Mouse (Mus musculus) testis, adult 2 months (tissue): ENCODE results near the gene Cope. TPM values are rescaled to one million over a fixed set of nuclear protein-coding genes. Genes with fewer than 3 reads are reported as not detected.

Source experiments
- H3K27ac ChIP-seq: fragments of 200-500 bp; 2 replicates; pipeline ENCODE4 v1.5.1; 2012; ENCODE audit warnings: low read depth, low read length; ENCODE audit not compliant: control insufficient read depth, insufficient read depth
- H3K27me3 ChIP-seq: fragments of 200-500 bp; 2 replicates; pipeline ENCODE4 v1.6.1; 2012; ENCODE audit warnings: mild to moderate bottlenecking, low read length, moderate library complexity; ENCODE audit not compliant: control insufficient read depth, insufficient read depth
- H3K36me3 ChIP-seq: fragments of 200-500 bp; 2 replicates; pipeline ENCODE4 v1.6.1; 2012; ENCODE audit warnings: mild to moderate bottlenecking, low read length; ENCODE audit not compliant: control insufficient read depth, insufficient read depth
- H3K4me1 ChIP-seq: fragments of 200-500 bp; 2 replicates; pipeline ENCODE4 v1.6.1; 2012; ENCODE audit warnings: low read length; ENCODE audit not compliant: control insufficient read depth, insufficient read depth
- H3K4me3 ChIP-seq: fragments of 200-500 bp; 2 replicates; pipeline ENCODE4 v1.5.1; 2012; ENCODE audit warnings: low read depth, mild to moderate bottlenecking, low read length, moderate library complexity, mixed read lengths; ENCODE audit not compliant: control insufficient read depth
- CTCF ChIP-seq: fragments of 200-500 bp; IDR thresholded peaks from 2 replicates; pipeline ENCODE4 v1.5.1; 2012; ENCODE audit warnings: low read depth, mild to moderate bottlenecking, inconsistent platforms, low read length, moderate library complexity; ENCODE audit not compliant: control insufficient read depth, insufficient read depth, insufficient replicate concordance
- POLR2A ChIP-seq: fragments of 200-500 bp; IDR thresholded peaks from 2 replicates; pipeline ENCODE4 v1.6.1; 2012; ENCODE audit warnings: low read depth, mild to moderate bottlenecking, inconsistent platforms, low read length, moderate library complexity; ENCODE audit not compliant: control insufficient read depth
- polyA plus RNA-seq: library from polyadenylated mRNA; depleted of rRNA; stranded (reverse); fragments of >200 nt; gene quantifications from 2 replicates; pipeline ENCODE4 v1.2.3, GENCODE M21; 2012

Gene Cope
- polyA plus RNA-seq, 1 experiment, result 102 TPM

DNA sequence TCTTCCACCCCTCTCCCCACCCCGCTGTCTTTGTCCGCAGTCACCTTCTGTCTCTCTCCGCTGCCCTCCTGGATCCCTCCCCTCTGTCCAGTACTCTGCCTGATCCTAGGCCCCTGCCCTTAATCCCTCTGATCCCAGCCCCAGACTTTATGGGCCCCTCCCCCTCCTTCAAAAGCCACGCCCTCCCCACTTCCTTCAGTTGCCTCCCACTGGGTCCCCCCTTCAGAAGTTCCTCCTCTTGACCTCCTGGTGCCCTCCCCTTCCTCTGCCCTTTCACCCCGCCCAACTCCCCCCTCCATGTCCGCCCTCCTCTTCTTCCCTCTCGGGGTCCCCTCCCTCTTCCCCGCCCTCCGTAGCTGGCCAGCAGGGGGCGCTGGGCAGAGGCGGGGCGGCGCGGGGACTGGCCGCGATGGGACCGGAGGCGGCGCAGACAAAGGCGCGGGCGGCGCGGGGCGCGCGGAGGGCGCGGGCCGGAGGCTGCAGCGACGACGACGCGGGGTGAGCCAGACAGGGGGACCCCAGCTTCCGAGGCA lies 19.6 kb upstream of the Cope start, which contains the start of gene Homer3:
TSS of gene Homer3 (plus strand) at position 225 of the 533 bp plus-strand sequence.
- Histone ChIP-seq H3K36me3 (no peaks in the 10 kb centered on the region), H3K27me3 (no peaks in the 10 kb centered on the region), H3K27ac (peak within 1 kb of the TSS; percentile 70), H3K4me3 (peak within 1 kb of the TSS; percentile 92), H3K4me1 (peaks cover 17% of the 10 kb centered on the region)
- TF ChIP-seq POLR2A, result 0 out of 2 replicates have a peak, but pooled peaks have one; percentile 40
- peak; percentile 74 for TF ChIP-seq CTCF

DNA sequence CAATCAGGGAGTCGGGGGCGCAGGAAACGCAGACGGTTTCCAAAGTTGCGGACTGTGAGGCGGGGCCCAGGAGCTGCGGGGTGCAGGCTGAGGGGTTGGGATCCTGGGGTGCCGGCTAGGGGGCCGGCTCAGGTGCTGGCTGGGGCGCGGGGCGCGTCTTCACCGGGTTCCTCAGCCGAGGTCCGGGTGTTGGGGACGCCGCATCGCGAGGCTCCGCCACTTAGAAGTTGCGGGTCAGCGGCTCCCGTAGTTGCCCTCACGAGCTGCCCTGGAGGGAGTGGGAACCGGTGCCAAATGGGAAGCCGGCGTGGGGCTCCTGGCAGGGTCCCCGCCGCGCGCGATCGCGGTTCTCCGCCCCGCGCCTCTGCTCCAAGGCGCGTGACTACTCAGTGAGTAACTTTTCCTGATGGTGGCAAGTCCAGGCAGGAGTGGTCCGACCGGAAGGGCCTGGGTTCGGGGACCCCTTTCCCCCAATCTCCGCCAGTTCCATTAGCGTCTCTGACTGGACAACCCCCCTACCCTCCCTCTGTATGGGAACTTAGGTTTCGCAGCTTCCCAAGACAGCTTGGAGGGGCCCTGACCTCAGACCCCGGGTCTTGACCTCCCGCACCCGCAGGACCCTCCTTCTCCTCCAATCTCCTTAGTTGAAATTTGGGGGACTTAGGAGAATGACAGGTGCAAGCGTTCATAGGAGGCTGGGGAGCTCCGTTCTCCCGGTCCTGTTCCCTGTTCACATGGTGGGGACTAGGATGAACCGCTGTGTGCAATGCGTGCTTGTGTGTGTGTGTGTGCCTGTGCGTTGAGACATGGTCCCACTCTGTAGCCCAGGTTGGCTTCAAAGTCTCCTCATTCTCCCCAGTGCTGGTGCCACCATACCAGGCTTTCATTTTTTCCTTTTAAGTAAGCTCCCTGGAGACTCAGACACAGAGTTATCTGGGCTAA lies 18.9 kb upstream of the Cope start:
- Histone ChIP-seq H3K36me3 (no peaks in the 10 kb centered on the region), H3K27ac (no peak overlapping the region), H3K27me3 (no peaks in the 10 kb centered on the region), H3K4me1 (peaks cover 13% of the 10 kb centered on the region), H3K4me3 (peak overlapping the region; percentile 92)
- TF ChIP-seq CTCF, result no peak
- no peak for TF ChIP-seq POLR2A

DNA sequence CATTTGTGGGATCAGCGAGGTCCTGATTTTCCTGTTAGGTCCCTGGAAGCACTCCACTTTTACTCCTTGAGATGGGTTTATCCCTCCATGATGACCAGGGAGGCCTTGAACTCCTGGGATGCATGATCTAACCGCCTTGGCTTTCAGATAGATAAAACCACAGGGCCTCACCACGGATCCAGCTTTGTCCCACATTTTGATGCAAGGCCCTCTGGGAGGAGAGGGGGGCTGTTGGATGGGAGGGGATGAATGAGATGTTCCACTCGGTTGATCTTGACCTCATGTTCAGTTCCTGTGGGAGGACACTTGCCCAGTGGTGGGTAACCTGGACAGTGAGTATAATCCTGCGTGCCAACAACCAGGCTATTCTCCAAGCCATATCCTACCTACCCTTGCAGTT lies 17.9 kb upstream of the Cope start:
- no peak for TF ChIP-seq CTCF
- no peak for TF ChIP-seq POLR2A
- peaks cover 13% of the 10 kb centered on the region for H3K4me1 ChIP-seq
- H3K27me3 ChIP-seq, result no peaks in the 10 kb centered on the region
- no peak overlapping the region for H3K27ac ChIP-seq
- H3K36me3 ChIP-seq, result no peaks in the 10 kb centered on the region
- H3K4me3 ChIP-seq, result no peak overlapping the region

DNA sequence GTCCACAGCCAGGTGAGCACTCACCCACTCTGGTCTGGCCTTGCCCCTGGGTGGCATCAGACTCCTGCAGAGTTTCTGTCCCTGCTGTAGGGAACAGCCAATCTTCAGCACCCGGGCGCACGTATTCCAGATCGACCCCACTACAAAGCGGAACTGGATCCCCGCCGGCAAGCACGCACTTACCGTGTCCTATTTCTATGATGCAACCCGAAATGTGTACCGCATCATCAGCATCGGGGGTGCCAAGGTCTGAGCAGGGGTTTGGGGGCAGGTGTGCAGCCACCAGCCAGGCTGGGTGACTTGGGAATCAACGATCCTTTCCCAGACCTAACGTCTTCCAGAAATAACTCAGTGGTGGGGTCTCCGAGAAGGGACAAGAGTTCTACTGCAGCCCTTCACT lies 17.0 kb upstream of the Cope start:
- Histone ChIP-seq H3K27ac (no peak overlapping the region), H3K4me1 (peaks cover 13% of the 10 kb centered on the region), H3K27me3 (no peaks in the 10 kb centered on the region), H3K4me3 (no peak overlapping the region), H3K36me3 (no peaks in the 10 kb centered on the region)
- TF ChIP-seq POLR2A (no peak), CTCF (no peak)

DNA sequence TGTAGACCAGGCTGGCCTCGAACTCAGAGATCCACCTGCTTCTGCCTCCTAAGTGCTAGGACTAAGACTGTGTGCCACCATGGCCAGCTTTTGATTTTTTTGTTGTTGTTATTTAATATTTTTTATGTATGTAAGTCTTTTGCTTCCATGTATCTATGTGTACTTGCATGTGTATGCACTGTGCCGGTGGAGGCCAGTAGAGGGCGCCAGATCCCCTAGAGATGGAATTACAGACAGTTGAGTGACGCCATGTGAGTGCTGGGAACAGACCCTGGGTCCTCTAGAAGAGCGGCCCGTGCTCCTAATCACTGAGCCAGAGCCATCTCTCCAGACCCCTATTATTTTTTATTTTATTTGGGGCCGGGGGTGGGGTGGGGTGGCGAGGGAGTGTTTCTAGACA lies 15.6 kb upstream of the Cope start:
- H3K36me3 ChIP-seq, result no peaks in the 10 kb centered on the region
- H3K4me1 ChIP-seq, result peaks cover 13% of the 10 kb centered on the region
- H3K27ac ChIP-seq, result no peak overlapping the region
- H3K4me3 ChIP-seq, result no peak overlapping the region
- peak; percentile 79; the same call in 1 of the 2 replicates for TF ChIP-seq CTCF
- no peak for TF ChIP-seq POLR2A
- H3K27me3 ChIP-seq, result no peaks in the 10 kb centered on the region

DNA sequence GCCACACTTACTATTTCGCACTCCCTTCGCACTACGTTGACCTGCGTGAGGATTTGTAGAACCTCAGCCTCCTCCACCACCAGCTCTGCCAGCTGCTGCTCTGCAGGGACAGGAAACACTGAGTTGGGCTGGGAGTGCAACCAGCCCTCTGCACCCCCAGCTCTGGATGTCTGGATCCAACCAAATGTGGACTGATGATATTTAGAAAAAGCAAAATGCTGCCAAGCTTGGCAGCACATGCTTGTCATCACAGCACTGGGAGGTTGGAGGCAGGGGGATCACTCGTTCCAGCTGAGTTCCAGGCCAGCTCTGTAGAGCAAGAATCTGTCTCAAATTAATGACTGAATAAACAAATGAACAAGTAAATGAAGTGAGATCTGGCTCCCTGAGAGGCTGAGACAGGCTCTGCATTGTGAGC lies 8.3 kb upstream of the Cope start:
- H3K27me3 ChIP-seq, result no peaks in the 10 kb centered on the region
- no peak overlapping the region for H3K27ac ChIP-seq
- no peaks in the 10 kb centered on the region for H3K4me1 ChIP-seq
- H3K36me3 ChIP-seq, result peaks cover 2% of the 10 kb centered on the region
- TF ChIP-seq POLR2A (no peak), CTCF (no peak)
- no peak overlapping the region for H3K4me3 ChIP-seq

DNA sequence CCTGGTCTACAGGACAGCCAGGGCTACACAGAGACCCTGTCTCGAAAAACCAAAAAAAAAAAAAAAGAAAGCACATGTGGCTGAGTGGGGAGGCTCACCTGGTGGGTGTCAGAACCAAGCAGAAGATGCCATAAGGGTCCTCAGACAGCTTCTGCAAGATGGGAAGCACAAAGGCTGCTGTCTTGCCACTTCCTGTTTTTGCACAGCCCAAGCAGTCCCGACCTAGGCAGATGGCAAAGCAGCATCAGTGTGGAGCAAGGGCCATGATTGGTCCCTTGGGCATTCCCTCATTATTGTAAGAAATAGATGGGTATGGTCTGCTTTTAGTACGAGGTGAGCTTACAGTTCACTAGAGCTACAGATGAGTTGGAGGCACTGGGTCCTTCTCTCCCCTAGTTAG lies 1.4 kb upstream of the Cope start:
- Histone ChIP-seq H3K27ac (no peak overlapping the region), H3K36me3 (no peaks in the 10 kb centered on the region; the same call in 1 of the 2 replicates), H3K27me3 (no peaks in the 10 kb centered on the region), H3K4me3 (no peak overlapping the region), H3K4me1 (peaks cover 2% of the 10 kb centered on the region; the same call in 1 of the 2 replicates)
- TF ChIP-seq CTCF (no peak), POLR2A (no peak)
